Mouse (Mus musculus) heart, embryonic 14.5 days (tissue): Measurements from ENCODE around the gene Cubn. TPM values are rescaled to one million over a fixed set of nuclear protein-coding genes. Genes with fewer than 3 reads are reported as not detected.

Source experiments
- ATAC-seq: fragments of 200-750 bp; cut with Nextera tagmentation; 2 replicates; pipeline ENCODE4 v1.8.0; 2017; ENCODE audit warnings: low read depth, moderate TSS enrichment; ENCODE audit not compliant: insufficient number of reproducible peaks, insufficient read depth, low FRiP score
- H3K27ac ChIP-seq, 2 experiments: fragments of 200-500 bp in 1 of 2; fragments of 300-500 bp in 1 of 2; sonication (generic) in 1 of 2; replicated peaks in 1 of 2; 2 replicates each; pipeline ENCODE4 v1.5.1; 2012 to 2014; ENCODE audit warnings: low read depth in 2 of 2, low read length in 2 of 2, control low read depth in 1 of 2, mild to moderate bottlenecking in 1 of 2, mixed read lengths in 1 of 2; ENCODE audit not compliant: control insufficient read depth in 1 of 2, insufficient read depth in 1 of 2
- H3K27me3 ChIP-seq: fragments of 300-500 bp; sonication (generic); 2 replicates; pipeline ENCODE4 v1.6.1; 2014; ENCODE audit warnings: mild to moderate bottlenecking, low read length, control low read depth; ENCODE audit not compliant: control insufficient read depth, insufficient read depth
- H3K36me3 ChIP-seq: fragments of 300-500 bp; sonication (generic); 2 replicates; pipeline ENCODE4 v1.6.1; 2014; ENCODE audit warnings: mild to moderate bottlenecking, control low read depth, low read length, mixed read lengths; ENCODE audit not compliant: control insufficient read depth, insufficient read depth
- H3K4me1 ChIP-seq, 2 experiments: fragments of 200-500 bp in 1 of 2; fragments of 300-500 bp in 1 of 2; sonication (generic) in 1 of 2; 2 replicates each; pipeline ENCODE4 v1.6.1; 2012 to 2014; ENCODE audit warnings: low read length in 2 of 2, control low read depth in 1 of 2, mixed read lengths in 1 of 2; ENCODE audit not compliant: control insufficient read depth in 2 of 2, insufficient read depth in 2 of 2
- H3K4me2 ChIP-seq: fragments of 300-500 bp; sonication (generic); 2 replicates; pipeline ENCODE4 v1.6.1; 2014; ENCODE audit warnings: mild to moderate bottlenecking, low read length
- H3K4me3 ChIP-seq, 2 experiments: fragments of 200-500 bp in 1 of 2; fragments of 300-500 bp in 1 of 2; sonication (generic) in 1 of 2; 2 replicates each; pipeline ENCODE4 v1.5.1; 2012 to 2014; ENCODE audit warnings: low read length in 2 of 2, mild to moderate bottlenecking in 2 of 2, control low read depth in 1 of 2, low read depth in 1 of 2, moderate library complexity in 1 of 2; ENCODE audit not compliant: control insufficient read depth in 1 of 2, insufficient read depth in 1 of 2
- H3K9ac ChIP-seq: fragments of 300-500 bp; sonication (generic); 2 replicates; pipeline ENCODE4 v1.6.1; 2014; ENCODE audit warnings: mild to moderate bottlenecking, low read length
- H3K9me3 ChIP-seq: fragments of 300-500 bp; sonication (generic); 2 replicates; pipeline ENCODE4 v1.6.1; 2016; ENCODE audit warnings: low read length, control low read depth; ENCODE audit not compliant: control insufficient read depth
- WGBS: fragments of 180-500 bp; shearing (Covaris S2); extraction: QIAGEN DNeasy Blood & Tissue Kit; methylation state at CpG from one replicate; pipeline ENCODE4 v1.1.7; 2014; 5-methylcytosine and 5-hydroxymethylcytosine counted together
- polyA plus RNA-seq: library from polyadenylated mRNA; unstranded; fragments of >200 nt; fragmentation: Nextera tagmentation; extraction: Ambion mirVana; gene quantifications from 2 replicates; pipeline ENCODE4 v1.2.1, GENCODE M21; 2014

Cubn gene
- polyA plus RNA-seq, 1 experiment from 2014 or later = 0.50 TPM

DNA sequence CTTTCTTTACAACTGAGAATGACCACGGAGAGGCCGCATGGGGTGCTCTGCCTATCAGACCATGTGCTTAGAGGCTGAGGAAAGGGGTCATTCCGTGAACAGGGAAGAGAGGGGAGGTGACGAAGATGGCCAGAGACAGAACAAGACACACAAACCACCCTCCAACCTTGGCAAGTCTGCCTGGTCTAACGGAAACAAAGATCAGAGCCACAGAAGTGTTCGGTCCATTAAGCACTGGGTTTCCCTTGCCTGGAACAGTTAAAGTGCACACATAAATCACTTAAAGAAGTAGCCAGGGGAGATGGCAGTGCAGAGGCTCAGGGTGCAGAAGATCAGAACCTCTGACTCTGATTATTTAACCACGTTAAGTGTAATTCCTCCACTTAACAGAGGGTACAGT lies 257.7 kb downstream of the Cubn start:
- H3K9me3 ChIP-seq = no peaks in the 10 kb centered on the region
- no peak overlapping the region for H3K4me3 ChIP-seq
- no peak overlapping the region for H3K9ac ChIP-seq
- H3K4me1 ChIP-seq = peaks cover 4 to 24% of the 10 kb centered on the region in 2 experiments
- peaks cover 6% of the 10 kb centered on the region for H3K36me3 ChIP-seq
- H3K4me2 ChIP-seq = no peak overlapping the region
- 47% methylated on average over 7 of the region's 7 CpGs for WGBS
- H3K27me3 ChIP-seq = no peaks in the 10 kb centered on the region
- no peak overlapping the region for H3K27ac ChIP-seq
- ATAC-seq = no peak

- Histone ChIP-seq H3K4me2 (no peak overlapping the region), H3K27me3 (no peaks in the 10 kb centered on the region), H3K9ac (no peak overlapping the region), H3K4me1 (peaks cover 4 to 24% of the 10 kb centered on the region in 2 experiments), H3K4me3 (no peak overlapping the region), H3K36me3 (0 out of 2 replicates have a peak, but pooled peaks cover under 1% of the 10 kb centered on the region), H3K27ac (no peak overlapping the region), H3K9me3 (no peaks in the 10 kb centered on the region)
- ATAC-seq = no peak
- WGBS = 70% methylated on average over 12 of the region's 12 CpGs
Observed at GRCm38 (mm10) chr2:13233254-13233835, 258.3 kb downstream of the Cubn start.

DNA sequence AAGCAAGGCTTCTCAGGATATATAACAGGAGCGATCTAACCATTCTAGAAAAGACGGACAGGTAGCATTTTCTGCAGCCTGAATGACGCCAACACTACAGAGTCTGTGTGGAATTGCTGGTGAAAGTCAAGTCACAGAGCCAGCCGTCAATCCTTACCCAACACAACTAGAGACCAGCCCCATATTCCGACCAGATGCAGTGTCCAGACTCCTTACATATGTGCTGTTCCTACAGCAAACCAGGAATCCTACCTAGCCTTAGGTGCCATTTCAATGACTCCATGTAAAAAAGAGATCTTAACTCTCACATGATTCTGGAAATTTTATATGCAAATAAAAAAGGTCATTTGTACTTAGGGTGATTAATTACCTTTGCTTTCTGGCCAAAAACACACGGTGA lies 259.3 kb downstream of the Cubn start:
- Histone ChIP-seq H3K9ac (no peak overlapping the region), H3K9me3 (no peaks in the 10 kb centered on the region), H3K27me3 (no peaks in the 10 kb centered on the region), H3K4me2 (no peak overlapping the region), H3K36me3 (no peaks in the 10 kb centered on the region), H3K4me1 (peaks cover 4 to 24% of the 10 kb centered on the region in 2 experiments), H3K4me3 (no peak overlapping the region), H3K27ac (no peak overlapping the region)
- ATAC-seq = no peak
- WGBS = 92% methylated on average over 6 of the region's 6 CpGs

- Histone ChIP-seq H3K4me1 (peaks cover 2 to 26% of the 10 kb centered on the region in 2 experiments; a peak in 2 of 4 replicates), H3K4me2 (no peak overlapping the region), H3K27me3 (no peaks in the 10 kb centered on the region), H3K9ac (no peak overlapping the region), H3K36me3 (no peaks in the 10 kb centered on the region), H3K27ac (no peak overlapping the region), H3K4me3 (no peak overlapping the region), H3K9me3 (no peaks in the 10 kb centered on the region)
- 89% methylated on average over 3 of the region's 3 CpGs for WGBS
- no peak for ATAC-seq
Observed at GRCm38 (mm10) chr2:13229686-13230085, 261.9 kb downstream of the Cubn start.

Other genes with a start within 250 kb of the Cubn start
- 140 and 147 TPM in 2 replicates for gene Rsu1, start 220.4 kb downstream of the Cubn start, polyA plus RNA-seq
- gene Trdmt1, start 52.9 kb upstream of the Cubn start, polyA plus RNA-seq = 10.0 and 11.8 TPM in 2 replicates
- gene Vim, start 82.1 kb upstream of the Cubn start, polyA plus RNA-seq = 998 and 1,081 TPM in 2 replicates